Mouse (Mus musculus) adipose tissue, adult 10 weeks (tissue): ENCODE measurements around the gene Olfr655. TPM values are rescaled to one million over a fixed set of nuclear protein-coding genes. Genes with fewer than 3 reads are reported as not detected.

Source experiments
- polyA plus RNA-seq: library from polyadenylated mRNA; stranded (reverse); fragments of 350-450 nt; fragmentation: Illumina TruSeq; extraction: RNeasy Lipid Tissue Mini Kit (QIAGEN cat#74804); gene quantifications from one replicate; pipeline ENCODE4 v1.2.3, GENCODE M21; 2014; ENCODE audit warnings: low read depth, low replicate concordance

Gene Olfr655
- polyA plus RNA-seq: not detected

DNA sequence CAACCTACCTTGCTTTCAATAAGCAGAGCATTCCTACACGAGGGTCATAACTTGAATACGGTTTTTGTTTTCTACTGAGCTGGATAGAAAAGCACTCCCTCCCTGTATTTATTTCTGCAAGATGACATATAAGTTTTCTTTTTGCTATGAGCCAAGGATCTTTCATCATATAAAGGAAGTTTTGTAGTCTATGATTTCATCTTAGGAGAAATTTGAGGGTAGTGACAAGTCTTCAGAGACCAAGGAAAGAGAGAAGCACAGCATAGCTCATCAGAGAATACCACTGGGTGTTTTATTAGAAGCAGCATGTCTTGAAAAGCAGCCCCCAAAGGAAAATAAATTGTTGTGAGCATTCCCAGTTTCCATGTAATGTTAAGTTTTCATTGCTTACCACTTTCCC lies at the start of gene Olfr655:
Gene Olfr655, minus strand, starts transcription at position 101 of the 400 bp plus-strand sequence.

DNA sequence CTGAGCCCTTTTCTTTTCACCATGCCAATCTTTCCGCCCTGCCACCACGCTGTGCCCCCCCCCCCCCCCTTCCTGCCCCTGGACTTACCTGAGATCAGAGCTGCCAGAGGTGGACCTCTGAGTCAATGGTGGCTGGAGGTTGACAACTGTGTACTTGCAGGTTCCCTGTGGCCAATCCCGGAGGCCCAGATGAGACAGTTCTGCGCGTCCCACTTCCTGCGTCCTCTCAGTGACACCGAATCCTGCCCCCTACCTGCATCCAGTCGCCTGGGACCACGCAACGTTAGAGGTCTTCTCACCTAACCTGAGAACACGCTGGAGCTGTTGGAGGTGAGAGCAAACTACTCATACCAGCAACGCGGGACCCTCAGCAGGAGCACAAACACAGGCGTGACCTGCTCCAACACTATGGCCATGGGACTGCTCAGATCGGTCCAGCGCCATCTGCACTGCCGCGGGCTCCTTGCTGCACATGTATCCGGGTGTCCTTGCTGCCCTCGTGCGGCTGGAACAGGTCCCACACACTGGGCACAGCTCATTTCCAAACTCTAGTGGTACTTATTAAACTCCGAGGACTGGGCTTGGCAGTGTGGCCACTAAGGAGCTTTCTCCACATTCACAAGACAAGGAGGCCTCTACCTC lies 45.4 kb upstream of the Olfr655 start, which contains the start of gene Olfr658:
Gene Olfr658, minus strand, starts transcription at position 465 of the 642 bp plus-strand sequence.

DNA sequence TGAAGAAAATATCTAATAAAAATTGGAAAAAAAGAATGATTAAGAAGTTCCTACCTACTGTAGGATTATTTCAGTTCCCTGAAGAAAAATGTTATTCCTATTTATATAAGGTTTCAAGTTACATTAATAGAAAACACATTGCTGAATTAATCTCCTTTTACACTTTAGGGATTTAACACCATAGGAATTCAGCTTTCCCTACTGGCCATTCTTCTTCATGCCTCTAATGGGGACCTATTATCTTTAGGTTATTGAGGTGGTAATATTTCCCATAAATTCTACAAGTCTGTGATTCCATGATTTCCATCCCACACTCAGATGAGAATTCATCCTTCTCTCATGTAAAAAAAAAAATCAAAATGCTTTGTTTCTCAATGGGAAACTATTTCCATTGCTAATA lies 22.9 kb upstream of the Olfr655 start, which contains the start of gene Olfr657:
Gene Olfr657, plus strand, starts transcription at position 301 of the 400 bp plus-strand sequence.

DNA sequence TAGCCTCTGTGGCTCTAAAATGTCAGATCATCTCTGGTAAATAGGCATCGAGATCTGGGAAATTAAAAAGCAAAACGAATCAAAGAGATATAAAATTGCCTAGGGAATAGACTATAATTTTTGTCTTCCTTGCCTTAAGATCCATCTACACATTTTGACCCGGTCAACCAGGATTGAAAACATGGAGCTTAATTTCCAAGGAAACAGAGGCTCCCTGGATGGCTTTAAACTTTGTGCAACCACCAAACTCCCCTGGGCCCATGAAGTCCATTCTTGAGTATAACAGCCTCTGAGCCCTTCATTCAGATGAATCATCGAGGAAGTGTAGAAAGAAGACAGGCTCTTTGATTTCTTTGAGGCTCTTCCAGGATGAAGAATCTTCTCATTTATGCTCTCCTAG lies 12.1 kb upstream of the Olfr655 start, which contains the start of gene Olfr656:
Gene Olfr656, plus strand, starts transcription at position 301 of the 400 bp plus-strand sequence.

DNA sequence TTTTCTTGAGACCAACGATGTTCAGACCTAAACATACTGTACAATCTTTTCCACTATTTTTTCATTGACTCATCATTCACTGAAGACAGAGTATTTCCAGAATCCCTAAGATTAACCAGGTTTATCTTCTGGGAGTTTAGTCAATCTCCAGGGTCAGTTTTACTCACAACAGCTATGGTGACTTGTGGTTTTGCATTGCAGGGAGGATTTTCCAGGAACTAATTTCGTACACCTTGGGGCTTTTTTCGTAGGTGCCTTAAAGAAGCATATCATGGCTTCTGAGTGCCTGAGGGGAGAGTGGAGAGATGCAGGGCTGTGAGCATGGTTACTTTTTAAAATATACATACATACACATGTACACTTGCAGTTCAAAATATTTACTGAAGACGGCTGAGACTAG lies 14.9 kb downstream of the Olfr655 start, which contains the start of gene Olfr654:
Gene Olfr654, plus strand, starts transcription at position 301 of the 400 bp plus-strand sequence.

DNA sequence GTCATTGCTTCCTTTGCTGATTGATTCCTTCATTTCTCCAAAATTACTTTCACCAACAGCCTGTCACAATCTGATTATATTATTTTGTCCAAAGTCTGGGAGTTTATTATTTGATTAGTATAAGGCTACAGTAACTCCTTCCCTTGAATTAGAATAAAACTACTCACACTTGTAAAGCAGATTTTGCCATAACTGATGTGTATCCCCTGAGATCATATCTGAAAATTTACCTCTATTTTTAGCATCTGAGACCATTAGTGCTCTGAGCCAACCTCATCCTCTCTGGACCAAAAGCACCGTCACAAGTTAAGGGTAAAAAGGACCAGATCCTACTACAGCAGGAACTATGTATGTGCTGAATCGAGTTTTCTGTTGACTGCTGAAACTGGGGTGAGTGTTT lies 24.6 kb downstream of the Olfr655 start, which contains the start of gene Olfr653:
Gene Olfr653, plus strand, starts transcription at position 301 of the 400 bp plus-strand sequence.

DNA sequence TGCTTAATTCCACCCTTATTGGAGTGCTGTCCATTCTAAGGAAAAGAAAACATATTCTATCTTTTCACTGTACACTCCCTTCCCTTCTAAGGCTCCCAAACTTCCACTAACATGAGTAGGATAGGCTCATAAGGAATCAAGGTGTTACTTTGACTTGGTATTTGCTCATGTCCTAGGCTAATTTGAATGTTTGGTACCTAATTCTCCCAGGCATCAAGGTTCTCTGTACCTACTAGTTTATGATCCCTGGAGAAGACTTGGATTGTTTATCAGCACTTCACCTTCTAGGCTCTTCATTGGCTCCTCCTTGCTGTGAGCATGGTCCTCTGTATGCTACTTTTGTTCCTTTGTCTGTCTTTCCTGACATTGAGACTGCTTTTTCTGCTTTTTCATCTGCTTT lies 41.0 kb downstream of the Olfr655 start, which contains the start of gene Olfr652:
Gene Olfr652, plus strand, starts transcription at position 301 of the 400 bp plus-strand sequence.

DNA sequence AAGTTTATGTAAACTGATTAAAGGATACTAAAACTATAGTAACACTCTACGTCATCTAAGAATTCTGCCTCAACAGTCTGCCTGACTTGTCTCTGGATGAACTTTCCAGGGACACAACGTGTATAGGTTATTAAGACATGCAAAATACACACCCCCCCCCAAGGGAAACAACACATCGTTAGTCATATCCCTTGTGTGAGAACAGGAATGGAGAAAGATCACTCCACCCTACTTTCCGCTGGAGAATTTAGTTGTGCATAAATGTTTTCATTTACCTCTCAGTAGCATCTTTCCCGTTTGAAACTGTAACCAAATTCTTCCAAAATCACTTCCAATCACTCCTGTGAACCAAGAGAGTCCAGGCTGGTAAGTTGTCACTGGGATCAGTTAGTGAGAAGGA lies 51.7 kb downstream of the Olfr655 start, which contains the start of gene Olfr651:
Gene Olfr651, plus strand, starts transcription at position 301 of the 400 bp plus-strand sequence.

Other genes with a start within 250 kb of the Olfr655 start
- 13.4 TPM for gene Trim12c, start 248.4 kb downstream of the Olfr655 start, polyA plus RNA-seq
- 0.25 TPM for gene Trim30b, start 231.9 kb downstream of the Olfr655 start, polyA plus RNA-seq
- gene Trim30c, start 200.9 kb downstream of the Olfr655 start, polyA plus RNA-seq: 0.47 TPM
- 9.6 TPM for gene Trim30a, start 136.6 kb downstream of the Olfr655 start, polyA plus RNA-seq
- gene Trim30d, start 93.9 kb downstream of the Olfr655 start, polyA plus RNA-seq: 6.3 TPM
- not detected for gene Olfr651, start 51.6 kb downstream of the Olfr655 start, polyA plus RNA-seq
- not detected for gene Olfr652, start 40.9 kb downstream of the Olfr655 start, polyA plus RNA-seq
- not detected for gene Olfr653, start 24.5 kb downstream of the Olfr655 start, polyA plus RNA-seq
- gene Olfr654, start 14.8 kb downstream of the Olfr655 start, polyA plus RNA-seq: not detected
- gene Olfr656, start 12.2 kb upstream of the Olfr655 start, polyA plus RNA-seq: not detected
- not detected for gene Olfr657, start 23.0 kb upstream of the Olfr655 start, polyA plus RNA-seq
- not detected for gene Olfr658, start 45.5 kb upstream of the Olfr655 start, polyA plus RNA-seq
- not detected for gene Olfr659, start 65.0 kb upstream of the Olfr655 start, polyA plus RNA-seq
- gene Olfr661, start 84.7 kb upstream of the Olfr655 start, polyA plus RNA-seq: not detected
- not detected for gene Usp17le, start 175.7 kb upstream of the Olfr655 start, polyA plus RNA-seq
- 0.22 TPM for gene Usp17lb, start 240.8 kb upstream of the Olfr655 start, polyA plus RNA-seq